Mouse (Mus musculus) testis, postnatal 10 days (tissue): Measurements from ENCODE around the gene Rsrp1.

Experiments
- DNase-seq: peaks from one replicate; pipeline ENCODE4 v3.0.0; 2021; ENCODE audit warnings: low spot score

Rsrp1 gene

GRCm38 (mm10) chr4:134963021-134963776, 39.8 kb downstream of the Rsrp1 start:
- peak; percentile 69 for DNase-seq

GRCm38 (mm10) chr4:134967887-134968604, 44.7 kb downstream of the Rsrp1 start:
- DNase-seq = no peak

GRCm38 (mm10) chr4:134968605-134968976, 45.2 kb downstream of the Rsrp1 start:
- no peak for DNase-seq

- no peak for DNase-seq
Measured at GRCm38 (mm10) chr4:134975261-134975928, 52.0 kb downstream of the Rsrp1 start.

GRCm38 (mm10) chr4:134975929-134976308, 52.5 kb downstream of the Rsrp1 start:
- no peak for DNase-seq
